Mouse (Mus musculus): ENCODE measurements around the gene Herc4.

The Herc4 gene

GRCm38 (mm10) chr10:63243493-63244054, at the start of gene Herc4:
Gene Herc4, plus strand, starts transcription at chr10:63243810.
- DNase-seq (ENCODE audit: low read depth, low spot score) = peak; percentile 89

GRCm38 (mm10) chr10:63199008-63199407, 44.6 kb upstream of the Herc4 start:
- no peak for DNase-seq (ENCODE audit: low read depth, low spot score)

GRCm38 (mm10) chr10:63201534-63201933, 42.1 kb upstream of the Herc4 start:
- no peak for DNase-seq (ENCODE audit: low read depth, low spot score)

GRCm38 (mm10) chr10:63203002-63203401, 40.6 kb upstream of the Herc4 start:
- DNase-seq (ENCODE audit: low read depth, low spot score) = no peak

GRCm38 (mm10) chr10:63203728-63204127, 39.9 kb upstream of the Herc4 start, which contains the start of gene Mypn:
Gene Mypn, minus strand, starts transcription at chr10:63203952.
- DNase-seq (ENCODE audit: low read depth, low spot score) = no peak

GRCm38 (mm10) chr10:63208871-63209270, 34.7 kb upstream of the Herc4 start:
- DNase-seq (ENCODE audit: low read depth, low spot score) = no peak

- no peak for DNase-seq (ENCODE audit: low read depth, low spot score)
These were observed 22.4 kb upstream of the Herc4 start for GRCm38 (mm10) chr10:63221081-63221783.

- DNase-seq (ENCODE audit: low read depth, low spot score) = no peak
These were observed 19.3 kb upstream of the Herc4 start for GRCm38 (mm10) chr10:63224341-63224740.

- DNase-seq (ENCODE audit: low read depth, low spot score) = no peak
These were observed 13.3 kb upstream of the Herc4 start for GRCm38 (mm10) chr10:63230266-63230665.

GRCm38 (mm10) chr10:63230854-63231253, 12.8 kb upstream of the Herc4 start:
- no peak for DNase-seq (ENCODE audit: low read depth, low spot score)

- no peak for DNase-seq (ENCODE audit: low read depth, low spot score)
These were observed 12.0 kb upstream of the Herc4 start for GRCm38 (mm10) chr10:63231630-63232029.

GRCm38 (mm10) chr10:63234133-63234532, 9.5 kb upstream of the Herc4 start:
- no peak for DNase-seq (ENCODE audit: low read depth, low spot score)

GRCm38 (mm10) chr10:63235889-63236288, 7.7 kb upstream of the Herc4 start:
- DNase-seq (ENCODE audit: low read depth, low spot score) = no peak

- no peak for DNase-seq (ENCODE audit: low read depth, low spot score)
These were observed 6.9 kb upstream of the Herc4 start for GRCm38 (mm10) chr10:63236663-63237062.

GRCm38 (mm10) chr10:63237206-63237605, 6.4 kb upstream of the Herc4 start:
- no peak for DNase-seq (ENCODE audit: low read depth, low spot score)

GRCm38 (mm10) chr10:63238090-63238489, 5.5 kb upstream of the Herc4 start:
- no peak for DNase-seq (ENCODE audit: low read depth, low spot score)

- no peak for DNase-seq (ENCODE audit: low read depth, low spot score)
These were observed 3.8 kb upstream of the Herc4 start for GRCm38 (mm10) chr10:63239848-63240247.

GRCm38 (mm10) chr10:63240868-63241271, 2.7 kb upstream of the Herc4 start:
- no peak for DNase-seq (ENCODE audit: low read depth, low spot score)

- no peak for DNase-seq (ENCODE audit: low read depth, low spot score)
These were observed 693 bp upstream of the Herc4 start for GRCm38 (mm10) chr10:63242798-63243435.

- DNase-seq (ENCODE audit: low read depth, low spot score) = no peak
These were observed 553 bp downstream of the Herc4 start for GRCm38 (mm10) chr10:63244055-63244671.

GRCm38 (mm10) chr10:63244746-63245145, 1.1 kb downstream of the Herc4 start:
- DNase-seq (ENCODE audit: low read depth, low spot score) = no peak

- DNase-seq (ENCODE audit: low read depth, low spot score) = no peak
These were observed 2.2 kb downstream of the Herc4 start for GRCm38 (mm10) chr10:63245846-63246245.
